Mouse (Mus musculus) hindbrain, embryonic 14.5 days (tissue): ENCODE results near the gene Myrfl. TPM values are rescaled to one million over a fixed set of nuclear protein-coding genes. Genes with fewer than 3 reads are reported as not detected.

ENCODE experiments used
- ATAC-seq: fragments of 200-750 bp; cut with Nextera tagmentation; 2 replicates; pipeline ENCODE4 v1.8.0; 2017; ENCODE audit warnings: moderate number of reproducible peaks, mild to moderate bottlenecking, moderate TSS enrichment, moderate library complexity; ENCODE audit not compliant: low FRiP score
- DNase-seq: peaks from one replicate; pipeline ENCODE4 v3.0.0-alpha.2; 2015; ENCODE audit warnings: low spot score
- H3K27ac ChIP-seq: fragments of 300-500 bp; sonication (generic); 2 replicates; pipeline ENCODE4 v1.5.1; 2014; ENCODE audit warnings: mild to moderate bottlenecking, moderate library complexity
- H3K27me3 ChIP-seq: fragments of 300-500 bp; sonication (generic); 2 replicates; pipeline ENCODE4 v1.6.1; 2014; ENCODE audit warnings: mild to moderate bottlenecking, low read length, mixed read lengths; ENCODE audit not compliant: control insufficient read depth, insufficient read depth
- H3K36me3 ChIP-seq: fragments of 300-500 bp; sonication (generic); replicated peaks from 2 replicates; pipeline ENCODE4 v1.6.1; 2014; ENCODE audit not compliant: control insufficient read depth, insufficient read depth
- H3K4me1 ChIP-seq: fragments of 300-500 bp; sonication (generic); replicated peaks from 2 replicates; pipeline ENCODE4 v1.6.1; 2014; ENCODE audit warnings: antibody characterized with exemption, low read length, mixed read lengths; ENCODE audit not compliant: control insufficient read depth, insufficient read depth
- H3K4me2 ChIP-seq: fragments of 300-500 bp; sonication (generic); replicated peaks from 2 replicates; pipeline ENCODE4 v1.6.1; 2014; ENCODE audit warnings: mild to moderate bottlenecking, moderate library complexity
- H3K4me3 ChIP-seq: fragments of 300-500 bp; sonication (generic); replicated peaks from 2 replicates; pipeline ENCODE4 v1.5.1; 2014; ENCODE audit warnings: mild to moderate bottlenecking, low read length
- H3K9ac ChIP-seq: fragments of 300-500 bp; sonication (generic); 2 replicates; pipeline ENCODE4 v1.6.1; 2014
- H3K9me3 ChIP-seq: fragments of 300-500 bp; sonication (generic); 2 replicates; pipeline ENCODE4 v1.6.1; 2016; ENCODE audit warnings: low read length; ENCODE audit not compliant: control insufficient read depth
- WGBS: fragments of 180-500 bp; shearing (Covaris S2); extraction: QIAGEN DNeasy Blood & Tissue Kit; methylation state at CpG from one replicate; pipeline ENCODE4 v1.1.7; 2014; 5-methylcytosine and 5-hydroxymethylcytosine counted together
- polyA plus RNA-seq: library from polyadenylated mRNA; unstranded; fragments of >200 nt; fragmentation: Nextera tagmentation; extraction: Ambion mirVana; gene quantifications from 2 replicates; pipeline ENCODE4 v1.2.1, GENCODE M21; 2014

Gene Myrfl
- polyA plus RNA-seq, 1 experiment from 2014 or later: not detected

GRCm38 (mm10) chr10:116755881-116756581 lies 140.7 kb downstream of the Myrfl start:
- H3K4me2 ChIP-seq: no peak overlapping the region

GRCm38 (mm10) chr10:116754940-116755339 lies 141.8 kb downstream of the Myrfl start:
- Histone ChIP-seq H3K27me3 (no peaks in the 10 kb centered on the region), H3K4me2 (no peak overlapping the region), H3K9ac (no peak overlapping the region), H3K4me1 (0 out of 2 replicates have a peak, but pooled peaks cover 4% of the 10 kb centered on the region), H3K4me3 (no peak overlapping the region), H3K9me3 (no peaks in the 10 kb centered on the region), H3K27ac (no peak overlapping the region), H3K36me3 (no peaks in the 10 kb centered on the region)
- DNase-seq (no peak), ATAC-seq (no peak)
- 85% methylated on average over 11 of the region's 11 CpGs for WGBS

More at GRCm38 (mm10) chr10:116755881-116756581, 140.7 kb downstream of the Myrfl start:
- DNase-seq: no peak
- WGBS: 67% methylated on average over 10 of the region's 10 CpGs
- Histone ChIP-seq H3K27ac (no peak overlapping the region), H3K9ac (no peak overlapping the region), H3K9me3 (no peaks in the 10 kb centered on the region), H3K4me1 (0 out of 2 replicates have a peak, but pooled peaks cover 4% of the 10 kb centered on the region), H3K36me3 (no peaks in the 10 kb centered on the region), H3K27me3 (no peaks in the 10 kb centered on the region), H3K4me3 (no peak overlapping the region)
- no peak for ATAC-seq

GRCm38 (mm10) chr10:116750895-116751294 lies 145.8 kb downstream of the Myrfl start:
- 88% methylated on average over 14 of the region's 14 CpGs for WGBS
- H3K4me2 ChIP-seq: no peak overlapping the region
- no peaks in the 10 kb centered on the region for H3K27me3 ChIP-seq
- no peak for DNase-seq
- 0 out of 2 replicates have a peak, but pooled peaks cover under 1% of the 10 kb centered on the region for H3K4me1 ChIP-seq
- ATAC-seq: no peak
- H3K9me3 ChIP-seq: no peaks in the 10 kb centered on the region
- no peak overlapping the region for H3K9ac ChIP-seq
- H3K36me3 ChIP-seq: no peaks in the 10 kb centered on the region
- no peak overlapping the region for H3K4me3 ChIP-seq
- no peak overlapping the region for H3K27ac ChIP-seq

- ATAC-seq (no peak), DNase-seq (no peak)
- no peaks in the 10 kb centered on the region for H3K36me3 ChIP-seq
- no peaks in the 10 kb centered on the region for H3K27me3 ChIP-seq
- no peaks in the 10 kb centered on the region for H3K4me1 ChIP-seq
- no peak overlapping the region for H3K4me3 ChIP-seq
- 82% methylated on average over 6 of the region's 6 CpGs for WGBS
- no peak overlapping the region for H3K27ac ChIP-seq
- H3K9ac ChIP-seq: no peak overlapping the region
- no peak overlapping the region for H3K4me2 ChIP-seq
- no peaks in the 10 kb centered on the region for H3K9me3 ChIP-seq
Measured at GRCm38 (mm10) chr10:116750062-116750461, 146.7 kb downstream of the Myrfl start.

GRCm38 (mm10) chr10:116748681-116749080 lies 148.0 kb downstream of the Myrfl start:
- H3K9ac ChIP-seq: no peak overlapping the region
- WGBS: 75% methylated on average over 4 of the region's 4 CpGs
- no peak for DNase-seq
- H3K4me1 ChIP-seq: no peaks in the 10 kb centered on the region
- no peaks in the 10 kb centered on the region for H3K9me3 ChIP-seq
- no peaks in the 10 kb centered on the region for H3K36me3 ChIP-seq
- H3K4me2 ChIP-seq: no peak overlapping the region
- H3K27ac ChIP-seq: no peak overlapping the region
- H3K27me3 ChIP-seq: no peaks in the 10 kb centered on the region
- no peak overlapping the region for H3K4me3 ChIP-seq
- ATAC-seq: no peak

- no peaks in the 10 kb centered on the region for H3K4me1 ChIP-seq
- no peaks in the 10 kb centered on the region for H3K9me3 ChIP-seq
- H3K9ac ChIP-seq: no peak overlapping the region
- H3K4me3 ChIP-seq: no peak overlapping the region
- H3K27ac ChIP-seq: no peak overlapping the region
- no peaks in the 10 kb centered on the region for H3K27me3 ChIP-seq
- H3K4me2 ChIP-seq: no peak overlapping the region
- no peaks in the 10 kb centered on the region for H3K36me3 ChIP-seq
- WGBS: 68% methylated on average over 10 of the region's 10 CpGs
- DNase-seq: no peak
- ATAC-seq: no peak
Measured at GRCm38 (mm10) chr10:116746281-116747011, 150.3 kb downstream of the Myrfl start.

GRCm38 (mm10) chr10:116742696-116743095 lies 154.0 kb downstream of the Myrfl start:
- Histone ChIP-seq H3K4me2 (no peak overlapping the region), H3K36me3 (no peaks in the 10 kb centered on the region), H3K27ac (no peak overlapping the region), H3K9me3 (no peaks in the 10 kb centered on the region), H3K4me1 (no peaks in the 10 kb centered on the region), H3K4me3 (no peak overlapping the region), H3K27me3 (no peaks in the 10 kb centered on the region), H3K9ac (no peak overlapping the region)
- no peak for ATAC-seq
- 91% methylated on average over 2 of the region's 2 CpGs for WGBS
- DNase-seq: no peak

GRCm38 (mm10) chr10:116742189-116742588 lies 154.5 kb downstream of the Myrfl start:
- 96% methylated on average over 8 of the region's 8 CpGs for WGBS

GRCm38 (mm10) chr10:116741343-116741742 lies 155.4 kb downstream of the Myrfl start:
- no peaks in the 10 kb centered on the region for H3K36me3 ChIP-seq
- ATAC-seq (no peak), DNase-seq (no peak)
- no peaks in the 10 kb centered on the region for H3K4me1 ChIP-seq
- no peak overlapping the region for H3K9ac ChIP-seq
- WGBS: 77% methylated on average over 6 of the region's 6 CpGs
- H3K4me3 ChIP-seq: no peak overlapping the region
- no peaks in the 10 kb centered on the region for H3K9me3 ChIP-seq
- H3K27me3 ChIP-seq: no peaks in the 10 kb centered on the region
- no peak overlapping the region for H3K27ac ChIP-seq
- no peak overlapping the region for H3K4me2 ChIP-seq

More at GRCm38 (mm10) chr10:116742189-116742588, 154.5 kb downstream of the Myrfl start:
- Histone ChIP-seq H3K9ac (no peak overlapping the region), H3K4me1 (no peaks in the 10 kb centered on the region), H3K27ac (no peak overlapping the region), H3K4me3 (no peak overlapping the region), H3K4me2 (no peak overlapping the region), H3K36me3 (no peaks in the 10 kb centered on the region), H3K9me3 (no peaks in the 10 kb centered on the region), H3K27me3 (no peaks in the 10 kb centered on the region)
- ATAC-seq (no peak), DNase-seq (no peak)
